Mouse (Mus musculus): ENCODE measurements around the gene Map4k2. TPM values are rescaled to one million over a fixed set of nuclear protein-coding genes. Genes with fewer than 3 reads are reported as not detected.
A peak's percentile ranks its signal among the peaks of the same experiment; 100 is the strongest.

Map4k2 gene
- 18.0 and 24.3 TPM in 2 replicates for polyA plus RNA-seq (2011; ENCODE audit: insufficient read length, low read depth, missing spikeins)

DNA sequence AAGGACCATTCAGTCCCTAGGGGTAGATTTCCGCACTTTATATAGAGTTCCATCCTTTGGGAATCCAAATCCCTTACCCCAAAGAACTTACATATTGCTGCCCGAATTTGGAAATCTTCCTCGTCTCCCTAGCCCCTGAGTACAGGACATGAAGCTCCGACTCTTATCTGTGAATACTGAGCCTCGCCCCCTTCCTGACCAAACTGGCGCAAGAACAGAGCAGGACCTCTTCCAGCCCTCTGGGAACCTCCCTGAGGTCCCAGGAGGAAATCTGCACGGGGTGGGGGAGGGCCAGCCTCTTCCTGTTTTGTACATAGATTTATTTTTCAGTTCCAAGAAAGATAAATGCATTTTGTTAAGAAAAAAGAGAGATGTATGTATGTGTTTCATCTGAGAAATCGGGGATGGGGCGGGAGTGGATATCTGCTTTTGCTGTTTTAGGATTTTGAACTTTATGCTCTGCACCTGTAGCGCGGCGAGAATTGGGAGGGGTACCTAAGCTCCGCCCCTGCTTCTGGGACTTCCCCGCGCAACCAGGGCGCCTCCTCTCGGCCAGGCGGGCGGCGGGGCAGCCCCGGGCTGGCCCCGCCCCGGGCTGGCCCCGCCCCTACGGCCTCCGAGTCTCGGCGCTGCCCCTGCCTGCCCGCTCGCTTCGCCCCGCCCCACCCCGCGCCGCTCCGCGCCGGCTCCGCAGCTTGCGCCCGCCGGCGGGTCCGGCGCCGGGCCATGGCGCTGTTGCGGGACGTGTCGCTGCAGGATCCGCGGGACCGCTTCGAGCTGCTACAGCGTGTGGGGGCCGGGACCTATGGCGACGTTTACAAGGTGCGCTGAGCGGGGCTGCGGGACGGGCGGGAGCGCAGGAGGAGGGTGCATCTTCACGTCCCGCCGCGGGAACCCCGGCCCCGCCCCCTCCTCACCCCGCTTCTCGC, at the start of gene Map4k2:
Gene Map4k2, plus strand, starts transcription at position 612 of the 929 bp plus-strand sequence.
- peaks cover 5% of the 10 kb centered on the region; the same call in 1 of the 2 replicates for H3K4me1 ChIP-seq (ENCODE audit: control insufficient read depth, insufficient read depth, low read length)
- no peak within 1 kb of the TSS for H3K27ac ChIP-seq (ENCODE audit: insufficient read depth, low read length)
- H3K4me3 ChIP-seq (ENCODE audit: insufficient read depth, low read length) = peak within 1 kb of the TSS; percentile 61
- 0 out of 2 replicates have a peak, but pooled peaks have one; percentile 2 for TF ChIP-seq CTCF (IDR thresholded peaks at IDR 0.05; ENCODE audit: borderline replicate concordance, insufficient read depth, low read length)
- peak; percentile 49; the same call in 1 of the 2 replicates for TF ChIP-seq POLR2A (IDR thresholded peaks at IDR 0.05; ENCODE audit: low read depth, low read length)

GRCm38 (mm10) chr19:6292262-6292661, 48.7 kb upstream of the Map4k2 start:
- Histone ChIP-seq H3K4me3 (ENCODE audit: insufficient read depth, low read length) (no peak overlapping the region), H3K4me1 (ENCODE audit: control insufficient read depth, insufficient read depth, low read length) (peaks cover 11% of the 10 kb centered on the region), H3K27ac (ENCODE audit: insufficient read depth, low read length) (no peak overlapping the region)
- TF ChIP-seq CTCF (IDR thresholded peaks at IDR 0.05; ENCODE audit: borderline replicate concordance, insufficient read depth, low read length) (no peak), POLR2A (IDR thresholded peaks at IDR 0.05; ENCODE audit: low read depth, low read length) (no peak)

DNA sequence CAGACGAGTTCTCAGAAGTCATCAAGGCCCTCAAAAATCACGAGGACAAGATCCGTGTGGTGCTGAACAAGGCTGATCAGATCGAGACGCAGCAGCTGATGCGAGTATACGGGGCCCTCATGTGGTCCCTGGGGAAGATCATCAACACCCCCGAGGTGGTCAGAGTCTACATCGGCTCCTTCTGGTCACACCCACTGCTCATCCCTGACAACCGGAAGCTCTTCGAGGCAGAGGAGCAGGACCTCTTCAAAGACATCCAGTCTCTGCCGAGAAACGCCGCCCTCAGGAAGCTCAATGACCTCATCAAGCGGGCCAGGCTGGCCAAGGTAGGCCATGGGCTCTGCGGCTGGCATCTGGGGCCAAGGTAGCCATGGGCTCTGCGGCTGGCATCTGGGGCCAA, 46.6 kb upstream of the Map4k2 start:
- peaks cover 11% of the 10 kb centered on the region for H3K4me1 ChIP-seq (ENCODE audit: control insufficient read depth, insufficient read depth, low read length)
- H3K4me3 ChIP-seq (ENCODE audit: insufficient read depth, low read length) = no peak overlapping the region
- H3K27ac ChIP-seq (ENCODE audit: insufficient read depth, low read length) = no peak overlapping the region
- no peak for TF ChIP-seq CTCF (IDR thresholded peaks at IDR 0.05; ENCODE audit: borderline replicate concordance, insufficient read depth, low read length)
- no peak for TF ChIP-seq POLR2A (IDR thresholded peaks at IDR 0.05; ENCODE audit: low read depth, low read length)

DNA sequence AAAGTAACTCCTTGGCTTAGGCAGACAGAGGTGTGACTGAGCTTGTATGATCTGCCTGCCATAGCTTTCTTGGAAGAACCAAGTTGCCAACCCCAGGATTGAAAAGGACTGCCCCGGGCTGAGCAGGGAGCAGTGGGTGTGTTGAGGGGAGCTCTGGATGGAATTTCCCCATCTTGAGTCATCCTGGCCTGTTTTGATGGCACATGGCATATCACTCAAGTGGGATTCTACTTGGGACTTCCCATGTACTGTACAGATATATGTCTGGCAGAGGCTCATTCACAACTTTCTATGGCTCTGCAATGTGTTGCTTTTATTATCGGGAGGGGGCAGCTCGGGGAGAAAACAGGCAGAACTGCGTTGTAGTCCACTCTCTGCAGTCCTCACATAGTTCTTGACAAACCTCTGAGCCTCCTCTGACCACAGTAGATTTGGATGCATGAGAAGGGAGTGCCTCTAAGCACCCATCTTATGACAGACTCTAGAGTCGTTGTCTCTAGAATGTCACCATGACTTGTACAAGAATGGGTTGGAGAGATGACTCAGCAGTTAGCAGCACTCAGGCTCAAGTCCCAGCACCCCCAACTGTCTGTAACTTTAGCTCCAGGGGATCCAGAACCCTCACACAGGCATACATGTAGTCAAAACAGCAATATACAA, 44.3 kb upstream of the Map4k2 start:
- peaks cover 11% of the 10 kb centered on the region for H3K4me1 ChIP-seq (ENCODE audit: control insufficient read depth, insufficient read depth, low read length)
- H3K4me3 ChIP-seq (ENCODE audit: insufficient read depth, low read length) = no peak overlapping the region
- TF ChIP-seq CTCF (IDR thresholded peaks at IDR 0.05; ENCODE audit: borderline replicate concordance, insufficient read depth, low read length) (no peak), POLR2A (IDR thresholded peaks at IDR 0.05; ENCODE audit: low read depth, low read length) (no peak)
- peak overlapping the region; percentile 71 for H3K27ac ChIP-seq (ENCODE audit: insufficient read depth, low read length)

- Histone ChIP-seq H3K27ac (ENCODE audit: insufficient read depth, low read length) (peak overlapping the region; percentile 71), H3K4me1 (ENCODE audit: control insufficient read depth, insufficient read depth, low read length) (peaks cover 14% of the 10 kb centered on the region), H3K4me3 (ENCODE audit: insufficient read depth, low read length) (no peak overlapping the region)
- TF ChIP-seq CTCF (IDR thresholded peaks at IDR 0.05; ENCODE audit: borderline replicate concordance, insufficient read depth, low read length) (no peak), POLR2A (IDR thresholded peaks at IDR 0.05; ENCODE audit: low read depth, low read length) (no peak)
Observed at GRCm38 (mm10) chr19:6297641-6298040, 43.3 kb upstream of the Map4k2 start.

DNA sequence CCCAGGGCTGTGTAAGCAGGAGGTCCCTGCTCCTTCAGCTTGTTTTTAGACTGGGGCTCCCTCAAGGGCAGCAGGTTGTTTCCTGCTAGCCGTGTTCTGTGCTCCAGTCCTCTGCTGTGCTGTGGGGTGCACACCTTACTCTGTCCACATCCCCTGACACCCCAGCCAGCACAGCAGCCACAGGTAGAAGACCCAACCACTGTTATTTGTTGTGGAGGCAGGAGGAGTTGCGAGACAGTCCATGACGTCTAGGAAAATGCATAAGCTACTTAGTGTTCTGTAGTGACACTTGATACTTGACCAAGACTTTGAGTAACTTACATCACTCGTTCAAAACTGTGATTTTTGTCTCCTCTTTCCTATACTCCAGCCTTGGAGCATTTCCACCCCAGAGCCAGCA, 41.9 kb upstream of the Map4k2 start:
- TF ChIP-seq POLR2A (IDR thresholded peaks at IDR 0.05; ENCODE audit: low read depth, low read length) = no peak
- no peak for TF ChIP-seq CTCF (IDR thresholded peaks at IDR 0.05; ENCODE audit: borderline replicate concordance, insufficient read depth, low read length)
- H3K27ac ChIP-seq (ENCODE audit: insufficient read depth, low read length) = no peak overlapping the region

DNA sequence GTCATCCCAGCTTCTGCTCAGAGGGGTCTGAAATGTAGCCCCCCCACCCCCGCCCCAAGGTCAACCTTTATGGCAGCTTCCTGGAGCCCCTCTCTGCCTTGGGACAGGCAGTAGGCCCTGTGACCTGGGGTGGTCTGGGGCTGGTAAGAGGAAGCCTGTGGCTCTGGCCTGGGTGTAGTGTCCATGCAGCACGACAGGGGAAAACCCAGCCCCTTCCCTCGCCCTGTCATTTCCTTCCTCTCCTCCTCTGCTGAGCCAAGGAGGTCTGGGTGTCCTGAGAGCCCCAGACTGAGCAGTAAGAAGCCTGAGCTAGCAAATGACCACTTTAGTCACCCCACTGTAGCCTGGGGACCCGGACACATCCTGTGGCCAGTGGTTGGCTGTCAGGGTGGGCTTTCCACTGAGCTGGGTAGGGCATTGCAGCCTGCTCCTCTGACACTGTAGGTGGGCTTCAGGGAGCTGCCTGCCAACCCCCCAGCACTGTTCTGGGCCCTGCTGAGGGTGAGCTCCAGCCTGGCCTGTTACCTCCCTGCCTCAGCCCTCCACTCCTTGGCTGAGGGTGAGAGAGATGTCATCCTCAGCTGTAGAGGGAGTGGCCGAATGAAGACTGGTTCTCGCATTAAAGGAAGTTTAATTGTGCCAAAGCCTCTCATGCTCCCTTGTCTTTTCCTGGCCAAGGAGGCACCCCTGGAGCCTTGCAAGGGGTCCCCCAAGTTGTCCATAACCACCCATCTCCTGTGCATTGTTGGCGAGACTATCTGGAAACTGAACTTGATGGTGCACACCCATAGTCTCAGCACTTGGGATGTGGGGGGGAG, 41.3 kb upstream of the Map4k2 start:
- Histone ChIP-seq H3K4me3 (ENCODE audit: insufficient read depth, low read length) (no peak overlapping the region), H3K27ac (ENCODE audit: insufficient read depth, low read length) (no peak overlapping the region), H3K4me1 (ENCODE audit: control insufficient read depth, insufficient read depth, low read length) (peaks cover 14% of the 10 kb centered on the region)
- TF ChIP-seq POLR2A (IDR thresholded peaks at IDR 0.05; ENCODE audit: low read depth, low read length) = no peak
- no peak for TF ChIP-seq CTCF (IDR thresholded peaks at IDR 0.05; ENCODE audit: borderline replicate concordance, insufficient read depth, low read length)

More for the DNA sequence above, 41.9 kb upstream of the Map4k2 start:
- Histone ChIP-seq H3K4me3 (ENCODE audit: insufficient read depth, low read length) (no peak overlapping the region), H3K4me1 (ENCODE audit: control insufficient read depth, insufficient read depth, low read length) (peaks cover 14% of the 10 kb centered on the region)

- no peak overlapping the region for H3K27ac ChIP-seq (ENCODE audit: insufficient read depth, low read length)
- H3K4me1 ChIP-seq (ENCODE audit: control insufficient read depth, insufficient read depth, low read length) = peaks cover 14% of the 10 kb centered on the region
- no peak overlapping the region for H3K4me3 ChIP-seq (ENCODE audit: insufficient read depth, low read length)
- no peak for TF ChIP-seq POLR2A (IDR thresholded peaks at IDR 0.05; ENCODE audit: low read depth, low read length)
- no peak for TF ChIP-seq CTCF (IDR thresholded peaks at IDR 0.05; ENCODE audit: borderline replicate concordance, insufficient read depth, low read length)
Observed at GRCm38 (mm10) chr19:6300402-6300841, 40.5 kb upstream of the Map4k2 start.

DNA sequence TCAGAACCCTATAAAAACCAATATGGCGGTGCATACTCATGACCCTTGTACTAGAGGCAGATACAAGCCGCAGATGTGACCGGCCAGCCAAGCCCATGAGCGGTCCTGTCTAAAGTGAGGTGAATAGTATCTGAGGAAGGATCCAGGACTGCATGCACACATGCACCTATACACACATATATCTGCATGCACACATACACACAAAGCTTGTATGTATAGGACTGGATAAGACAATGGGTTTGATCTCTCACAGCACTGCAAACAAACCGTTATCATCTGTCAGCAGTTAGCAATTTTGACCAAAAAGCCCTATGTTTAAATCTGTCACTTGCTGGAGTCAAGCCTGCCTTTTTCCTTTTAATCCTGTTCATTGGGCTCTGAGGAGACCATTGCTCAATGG, 38.8 kb upstream of the Map4k2 start:
- Histone ChIP-seq H3K27ac (ENCODE audit: insufficient read depth, low read length) (peak overlapping the region; percentile 38), H3K4me1 (ENCODE audit: control insufficient read depth, insufficient read depth, low read length) (peaks cover 6% of the 10 kb centered on the region), H3K4me3 (ENCODE audit: insufficient read depth, low read length) (no peak overlapping the region)
- TF ChIP-seq CTCF (IDR thresholded peaks at IDR 0.05; ENCODE audit: borderline replicate concordance, insufficient read depth, low read length) (no peak), POLR2A (IDR thresholded peaks at IDR 0.05; ENCODE audit: low read depth, low read length) (no peak)

All from embryonic fibroblast, embryonic 13.5 days (primary cell).